Mouse (Mus musculus): ENCODE measurements around the gene Naa40. TPM values are rescaled to one million over a fixed set of nuclear protein-coding genes. Genes with fewer than 3 reads are reported as not detected.
A peak's percentile ranks its signal among the peaks of the same experiment; 100 is the strongest.

Naa40 gene
- polyA plus RNA-seq, 1 experiment from 2014 or later: 83.9 TPM

- under 1% methylated on average over 74 of the region's 97 CpGs for WGBS
- H3K4me3 ChIP-seq (ENCODE audit: low read depth, low read length): peak overlapping the region; percentile 94
- peak overlapping the region; percentile 98 for H3K27ac ChIP-seq (replicated peaks; ENCODE audit: low read depth, low read length)
- peaks cover 46% of the 10 kb centered on the region for H3K4me1 ChIP-seq (ENCODE audit: control insufficient read depth, insufficient read depth, low read length)
- no peaks in the 10 kb centered on the region for H3K27me3 ChIP-seq (ENCODE audit: control insufficient read depth, insufficient read depth, low read length)
- peak overlapping the region; percentile 82 for H3K4me2 ChIP-seq (ENCODE audit: low read depth, severe bottlenecking)
- peak; percentile 93 for DNase-seq (ENCODE audit: low spot score)
- ATAC-seq (ENCODE audit: insufficient number of reproducible peaks, low FRiP score, low TSS enrichment, low read depth): peak; percentile 45
- peak overlapping the region; percentile 96 for H3K9ac ChIP-seq (ENCODE audit: low read length)
- H3K9me3 ChIP-seq (ENCODE audit: control insufficient read depth, low read length): no peaks in the 10 kb centered on the region
- H3K36me3 ChIP-seq (ENCODE audit: control insufficient read depth, insufficient read depth, low read length): peaks cover 24% of the 10 kb centered on the region
These were observed 27.1 kb upstream of the Naa40 start for GRCm38 (mm10) chr19:7267781-7268721.

GRCm38 (mm10) chr19:7267091-7267741 lies 26.2 kb upstream of the Naa40 start, which contains the start of gene Rcor2:
TSS of gene Rcor2 (plus strand) at chr19:7267325.
- Histone ChIP-seq H3K27me3 (ENCODE audit: control insufficient read depth, insufficient read depth, low read length) (no peaks in the 10 kb centered on the region), H3K9me3 (ENCODE audit: control insufficient read depth, low read length) (no peaks in the 10 kb centered on the region), H3K36me3 (ENCODE audit: control insufficient read depth, insufficient read depth, low read length) (peaks cover 18% of the 10 kb centered on the region), H3K9ac (ENCODE audit: low read length) (peak within 1 kb of the TSS; percentile 96), H3K27ac (replicated peaks; ENCODE audit: low read depth, low read length) (peak within 1 kb of the TSS; percentile 98), H3K4me3 (ENCODE audit: low read depth, low read length) (peak within 1 kb of the TSS; percentile 94), H3K4me2 (ENCODE audit: low read depth, severe bottlenecking) (peak within 1 kb of the TSS; percentile 82), H3K4me1 (ENCODE audit: control insufficient read depth, insufficient read depth, low read length) (peaks cover 46% of the 10 kb centered on the region)
- peak; percentile 85 for DNase-seq (ENCODE audit: low spot score)
- peak; percentile 18; the same call in 1 of the 2 replicates for ATAC-seq (ENCODE audit: insufficient number of reproducible peaks, low FRiP score, low TSS enrichment, low read depth)
- under 1% methylated on average over 28 of the region's 28 CpGs for WGBS

- Histone ChIP-seq H3K9me3 (ENCODE audit: control insufficient read depth, low read length) (no peaks in the 10 kb centered on the region), H3K27ac (replicated peaks; ENCODE audit: low read depth, low read length) (0 out of 2 replicates have a peak overlapping the region, but pooled peaks have one; percentile 98), H3K9ac (ENCODE audit: low read length) (no peak overlapping the region; the same call in 1 of the 2 replicates), H3K27me3 (ENCODE audit: control insufficient read depth, insufficient read depth, low read length) (no peaks in the 10 kb centered on the region), H3K4me1 (ENCODE audit: control insufficient read depth, insufficient read depth, low read length) (peaks cover 46% of the 10 kb centered on the region), H3K4me2 (ENCODE audit: low read depth, severe bottlenecking) (no peak overlapping the region), H3K36me3 (ENCODE audit: control insufficient read depth, insufficient read depth, low read length) (peaks cover 11% of the 10 kb centered on the region), H3K4me3 (ENCODE audit: low read depth, low read length) (no peak overlapping the region)
- 46% methylated on average over 4 of the region's 4 CpGs for WGBS
- peak; percentile 53 for DNase-seq (ENCODE audit: low spot score)
- ATAC-seq (ENCODE audit: insufficient number of reproducible peaks, low FRiP score, low TSS enrichment, low read depth): no peak
These were observed 25.4 kb upstream of the Naa40 start for GRCm38 (mm10) chr19:7266421-7266831.

DNA sequence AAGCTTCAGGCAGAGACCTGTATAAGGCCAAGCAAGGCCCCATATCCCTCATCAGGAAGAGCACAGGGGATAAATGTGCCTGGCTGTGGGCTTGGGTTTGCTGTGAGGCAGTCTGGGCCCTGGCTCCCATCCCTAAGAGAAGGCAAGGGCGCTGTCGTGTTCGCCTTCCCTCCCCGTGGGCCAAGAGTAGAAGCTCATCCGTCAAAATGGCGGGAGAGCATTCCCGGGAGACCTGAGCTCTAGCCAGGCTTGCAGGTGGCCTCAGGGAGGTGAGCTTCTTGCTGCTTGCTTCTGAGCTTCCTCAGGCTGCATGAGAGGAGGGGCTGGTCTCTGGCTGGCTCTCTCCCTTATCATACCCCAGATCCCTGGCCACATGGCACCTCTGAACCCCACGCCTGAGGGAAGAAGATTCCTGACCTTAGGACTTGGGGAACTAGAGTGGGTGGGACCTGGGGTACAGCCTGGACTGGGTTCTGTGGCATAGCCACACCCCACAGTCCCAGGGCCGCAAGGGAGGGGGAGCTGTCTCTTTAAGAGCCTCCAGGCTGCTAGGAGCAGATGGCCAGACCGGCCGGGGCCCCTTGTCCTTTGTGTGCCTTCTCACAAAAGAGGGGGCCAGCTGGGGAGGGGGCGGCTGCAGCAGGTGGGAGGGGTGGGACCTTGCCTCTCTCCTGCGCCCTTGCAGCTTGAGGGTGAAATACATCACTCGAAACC lies 24.7 kb upstream of the Naa40 start:
- Histone ChIP-seq H3K9ac (ENCODE audit: low read length) (no peak overlapping the region), H3K4me2 (ENCODE audit: low read depth, severe bottlenecking) (0 out of 2 replicates have a peak overlapping the region, but pooled peaks have one; percentile 3), H3K4me3 (ENCODE audit: low read depth, low read length) (no peak overlapping the region)

GRCm38 (mm10) chr19:7264766-7265331 lies 23.9 kb upstream of the Naa40 start:
- no peak overlapping the region for H3K4me3 ChIP-seq (ENCODE audit: low read depth, low read length)

More for the DNA sequence above, 24.7 kb upstream of the Naa40 start:
- ATAC-seq (ENCODE audit: insufficient number of reproducible peaks, low FRiP score, low TSS enrichment, low read depth) (no peak), DNase-seq (ENCODE audit: low spot score) (peak; percentile 69)
- H3K27ac ChIP-seq (replicated peaks; ENCODE audit: low read depth, low read length): peak overlapping the region; percentile 57; the same call in 1 of the 2 replicates
- peaks cover 46% of the 10 kb centered on the region for H3K4me1 ChIP-seq (ENCODE audit: control insufficient read depth, insufficient read depth, low read length)
- no peaks in the 10 kb centered on the region for H3K27me3 ChIP-seq (ENCODE audit: control insufficient read depth, insufficient read depth, low read length)
- H3K36me3 ChIP-seq (ENCODE audit: control insufficient read depth, insufficient read depth, low read length): peaks cover 4% of the 10 kb centered on the region
- 18% methylated on average over 14 of the region's 14 CpGs for WGBS
- no peaks in the 10 kb centered on the region for H3K9me3 ChIP-seq (ENCODE audit: control insufficient read depth, low read length)

DNA sequence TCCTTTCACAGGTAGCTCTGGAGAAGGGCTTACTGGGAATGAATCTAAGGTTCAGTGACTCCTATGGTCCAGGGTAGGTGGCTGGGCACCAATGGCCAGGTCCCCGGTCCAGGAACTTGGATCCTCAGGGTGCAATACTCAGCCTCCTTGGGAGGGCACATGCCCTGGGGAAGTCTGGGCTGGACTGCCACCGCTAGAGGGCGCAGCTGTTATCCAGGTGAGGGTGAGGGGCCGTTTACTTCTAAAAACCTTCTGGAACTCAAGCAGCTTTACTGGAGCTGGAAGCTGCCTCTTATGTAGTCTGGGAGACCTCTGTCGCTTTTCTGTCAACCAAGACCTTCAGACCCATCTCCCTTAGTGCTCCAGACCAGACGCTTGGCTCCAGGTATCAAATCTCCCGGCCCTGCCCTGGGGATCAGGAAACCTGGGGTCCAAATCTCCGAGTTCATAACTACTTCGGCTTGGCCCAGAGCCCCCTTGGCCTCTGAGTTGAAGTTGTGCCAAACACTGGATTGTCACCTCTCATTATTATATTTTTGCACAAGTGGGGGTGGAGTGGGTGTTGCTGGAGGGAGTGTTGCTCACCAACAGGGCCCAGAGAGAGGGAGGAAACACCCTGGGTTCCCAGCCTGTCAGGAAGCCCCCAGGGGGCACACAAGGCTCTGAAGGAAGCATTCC lies 23.2 kb upstream of the Naa40 start:
- H3K4me3 ChIP-seq (ENCODE audit: low read depth, low read length): no peak overlapping the region
- WGBS: 22% methylated on average over 9 of the region's 9 CpGs
- no peak overlapping the region; the same call in 1 of the 2 replicates for H3K9ac ChIP-seq (ENCODE audit: low read length)
- peak overlapping the region; percentile 0; the same call in 1 of the 2 replicates for H3K27ac ChIP-seq (replicated peaks; ENCODE audit: low read depth, low read length)
- no peaks in the 10 kb centered on the region for H3K36me3 ChIP-seq (ENCODE audit: control insufficient read depth, insufficient read depth, low read length)
- H3K27me3 ChIP-seq (ENCODE audit: control insufficient read depth, insufficient read depth, low read length): no peaks in the 10 kb centered on the region
- no peaks in the 10 kb centered on the region for H3K9me3 ChIP-seq (ENCODE audit: control insufficient read depth, low read length)
- peaks cover 39% of the 10 kb centered on the region for H3K4me1 ChIP-seq (ENCODE audit: control insufficient read depth, insufficient read depth, low read length)
- no peak overlapping the region for H3K4me2 ChIP-seq (ENCODE audit: low read depth, severe bottlenecking)
- DNase-seq (ENCODE audit: low spot score) (peak; percentile 93), ATAC-seq (ENCODE audit: insufficient number of reproducible peaks, low FRiP score, low TSS enrichment, low read depth) (no peak)

More at GRCm38 (mm10) chr19:7264766-7265331, 23.9 kb upstream of the Naa40 start:
- DNase-seq (ENCODE audit: low spot score) (no peak), ATAC-seq (ENCODE audit: insufficient number of reproducible peaks, low FRiP score, low TSS enrichment, low read depth) (no peak)
- Histone ChIP-seq H3K9ac (ENCODE audit: low read length) (peak overlapping the region; percentile 36; the same call in 1 of the 2 replicates), H3K9me3 (ENCODE audit: control insufficient read depth, low read length) (no peaks in the 10 kb centered on the region), H3K4me1 (ENCODE audit: control insufficient read depth, insufficient read depth, low read length) (peaks cover 43% of the 10 kb centered on the region), H3K36me3 (ENCODE audit: control insufficient read depth, insufficient read depth, low read length) (no peaks in the 10 kb centered on the region), H3K4me2 (ENCODE audit: low read depth, severe bottlenecking) (no peak overlapping the region), H3K27me3 (ENCODE audit: control insufficient read depth, insufficient read depth, low read length) (no peaks in the 10 kb centered on the region), H3K27ac (replicated peaks; ENCODE audit: low read depth, low read length) (peak overlapping the region; percentile 2; the same call in 1 of the 2 replicates)
- 18% methylated on average over 6 of the region's 6 CpGs for WGBS

DNA sequence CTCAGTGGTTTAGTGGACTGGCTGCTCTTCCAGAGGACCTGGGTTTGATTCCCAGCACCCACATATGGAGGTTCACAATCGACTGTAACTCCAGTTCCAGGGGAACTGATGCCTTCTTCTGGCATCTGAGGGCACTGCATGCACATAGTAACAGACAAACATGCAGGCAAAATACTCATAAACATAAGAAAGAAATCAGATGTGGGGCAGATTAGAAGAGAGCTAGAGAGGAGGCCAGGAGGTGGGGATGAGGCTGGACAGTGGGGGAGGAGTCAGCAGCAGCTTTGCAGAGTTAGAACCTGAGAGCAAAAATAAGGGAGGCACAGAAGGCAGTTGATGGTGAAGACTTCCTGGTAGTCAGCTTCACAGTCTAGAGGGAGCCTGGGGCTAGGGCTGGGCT lies 21.6 kb upstream of the Naa40 start:
- WGBS: 93% methylated on average over 1 of the region's 1 CpGs
- ATAC-seq (ENCODE audit: insufficient number of reproducible peaks, low FRiP score, low TSS enrichment, low read depth): no peak

More for the DNA sequence above, 21.6 kb upstream of the Naa40 start:
- Histone ChIP-seq H3K9ac (ENCODE audit: low read length) (no peak overlapping the region), H3K4me3 (ENCODE audit: low read depth, low read length) (no peak overlapping the region), H3K4me2 (ENCODE audit: low read depth, severe bottlenecking) (no peak overlapping the region), H3K9me3 (ENCODE audit: control insufficient read depth, low read length) (no peaks in the 10 kb centered on the region), H3K27ac (replicated peaks; ENCODE audit: low read depth, low read length) (no peak overlapping the region), H3K4me1 (ENCODE audit: control insufficient read depth, insufficient read depth, low read length) (peaks cover 36% of the 10 kb centered on the region), H3K36me3 (ENCODE audit: control insufficient read depth, insufficient read depth, low read length) (no peaks in the 10 kb centered on the region), H3K27me3 (ENCODE audit: control insufficient read depth, insufficient read depth, low read length) (no peaks in the 10 kb centered on the region)
- no peak for DNase-seq (ENCODE audit: low spot score)
